Mouse (Mus musculus) ES-E14 (cell line): ENCODE results near the gene Dst.

Experiments
- CHD2 ChIP-seq: IDR thresholded peaks from 2 replicates; pipeline ENCODE4 v1.6.1; 2014; ENCODE audit warnings: mild to moderate bottlenecking, low read depth, low read length, inconsistent platforms
- ZNF384 ChIP-seq: IDR thresholded peaks from 2 replicates; pipeline ENCODE4 v1.6.1; 2012; ENCODE audit warnings: low read depth, low read length, inconsistent platforms

GRCm38 (mm10) chr1:34073436-34074169 lies 165.6 kb downstream of the Dst start:
- TF ChIP-seq CHD2, result no peak
- TF ChIP-seq ZNF384, result no peak
